Mouse (Mus musculus): Measurements from ENCODE around the gene Tut7.
"Not testable (repeated sequence)": the region's sequence is repeated elsewhere in the genome, so short reads cannot be mapped to it uniquely, and the experiment has no call there.

Gene Tut7

GRCm38 (mm10) chr13:59822507-59823462 is at the start of gene Tut7:
Gene Tut7 (minus strand): TSS chr13:59823147.
- DNase-seq (ENCODE audit: low spot score): peak; percentile 83

GRCm38 (mm10) chr13:59872446-59872845 is 49.5 kb upstream of the Tut7 start:
- no peak for DNase-seq (ENCODE audit: low spot score)

- no peak for DNase-seq (ENCODE audit: low spot score)
Observed at GRCm38 (mm10) chr13:59870004-59870403, 47.1 kb upstream of the Tut7 start.

- DNase-seq (ENCODE audit: low spot score): no peak
Observed at GRCm38 (mm10) chr13:59868011-59868649, 45.2 kb upstream of the Tut7 start.

- no peak for DNase-seq (ENCODE audit: low spot score)
Observed at GRCm38 (mm10) chr13:59867103-59867502, 44.2 kb upstream of the Tut7 start.

- no peak for DNase-seq (ENCODE audit: low spot score)
Observed at GRCm38 (mm10) chr13:59859515-59859914, 36.6 kb upstream of the Tut7 start.

GRCm38 (mm10) chr13:59856286-59857070 is 33.5 kb upstream of the Tut7 start:
- DNase-seq (ENCODE audit: low spot score): peak; percentile 63

GRCm38 (mm10) chr13:59853471-59853870 is 30.5 kb upstream of the Tut7 start:
- DNase-seq (ENCODE audit: low spot score): no peak

- DNase-seq (ENCODE audit: low spot score): no peak
Observed at GRCm38 (mm10) chr13:59850373-59850772, 27.4 kb upstream of the Tut7 start.

- DNase-seq (ENCODE audit: low spot score): no peak
Observed at GRCm38 (mm10) chr13:59844661-59845060, 21.7 kb upstream of the Tut7 start.

- no peak for DNase-seq (ENCODE audit: low spot score)
Observed at GRCm38 (mm10) chr13:59843976-59844375, 21.0 kb upstream of the Tut7 start.

- peak; percentile 82 for DNase-seq (ENCODE audit: low spot score)
Observed at GRCm38 (mm10) chr13:59842226-59843210, 19.6 kb upstream of the Tut7 start.

- not testable (repeated sequence) for DNase-seq (ENCODE audit: low spot score)
Observed at GRCm38 (mm10) chr13:59841761-59842160, 18.8 kb upstream of the Tut7 start.

GRCm38 (mm10) chr13:59840429-59841169 is 17.7 kb upstream of the Tut7 start:
- peak; percentile 66 for DNase-seq (ENCODE audit: low spot score)

- DNase-seq (ENCODE audit: low spot score): no peak
Observed at GRCm38 (mm10) chr13:59839356-59839755, 16.4 kb upstream of the Tut7 start.

GRCm38 (mm10) chr13:59838464-59838863 is 15.5 kb upstream of the Tut7 start:
- DNase-seq (ENCODE audit: low spot score): no peak

GRCm38 (mm10) chr13:59836811-59837210 is 13.9 kb upstream of the Tut7 start:
- no peak for DNase-seq (ENCODE audit: low spot score)

GRCm38 (mm10) chr13:59836101-59836798 is 13.3 kb upstream of the Tut7 start:
- DNase-seq (ENCODE audit: low spot score): no peak

GRCm38 (mm10) chr13:59834786-59835452 is 12.0 kb upstream of the Tut7 start:
- no peak for DNase-seq (ENCODE audit: low spot score)
